Mouse (Mus musculus) embryonic facial prominence, embryonic 12.5 days (tissue): Measurements from ENCODE around the gene Gm10134. TPM values are rescaled to one million over a fixed set of nuclear protein-coding genes. Genes with fewer than 3 reads are reported as not detected.

ENCODE experiments used
- ATAC-seq: fragments of 200-750 bp; cut with Nextera tagmentation; 2 replicates; pipeline ENCODE4 v1.8.0; 2017; ENCODE audit not compliant: insufficient number of reproducible peaks, insufficient read depth, low FRiP score, low TSS enrichment
- H3K27ac ChIP-seq: fragments of 300-500 bp; sonication (generic); 2 replicates; pipeline ENCODE4 v1.5.1; 2016; ENCODE audit warnings: mild to moderate bottlenecking
- H3K27me3 ChIP-seq: fragments of 300-500 bp; sonication (generic); 2 replicates; pipeline ENCODE4 v1.6.1; 2016; ENCODE audit warnings: mild to moderate bottlenecking, moderate library complexity
- H3K36me3 ChIP-seq: fragments of 300-500 bp; sonication (generic); 2 replicates; pipeline ENCODE4 v1.6.1; 2016; ENCODE audit warnings: mild to moderate bottlenecking
- H3K4me1 ChIP-seq: fragments of 300-500 bp; sonication (generic); 2 replicates; pipeline ENCODE4 v1.6.1; 2016
- H3K4me2 ChIP-seq: fragments of 300-500 bp; sonication (generic); replicated peaks from 2 replicates; pipeline ENCODE4 v1.6.1; 2016; ENCODE audit warnings: mild to moderate bottlenecking, moderate library complexity
- H3K4me3 ChIP-seq: fragments of 300-500 bp; sonication (generic); 2 replicates; pipeline ENCODE4 v1.5.1; 2016; ENCODE audit warnings: mild to moderate bottlenecking
- H3K9ac ChIP-seq: fragments of 300-500 bp; sonication (generic); 2 replicates; pipeline ENCODE4 v1.6.1; 2016; ENCODE audit warnings: mild to moderate bottlenecking, moderate library complexity
- H3K9me3 ChIP-seq: fragments of 300-500 bp; sonication (generic); 2 replicates; pipeline ENCODE4 v1.6.1; 2016; ENCODE audit warnings: mild to moderate bottlenecking, moderate library complexity
- WGBS: fragments of 180-500 bp; shearing (Covaris S2); methylation state at CpG from one replicate; pipeline ENCODE4 v1.1.7; 2016; 5-methylcytosine and 5-hydroxymethylcytosine counted together
- polyA plus RNA-seq: library from polyadenylated mRNA; unstranded; fragments of >200 nt; fragmentation: Nextera tagmentation; extraction: Ambion mirVana; gene quantifications from 2 replicates; pipeline ENCODE4 v1.2.1, GENCODE M21; 2016

Gene Gm10134
- polyA plus RNA-seq, 1 experiment from 2014 or later, result 0.87 TPM

DNA sequence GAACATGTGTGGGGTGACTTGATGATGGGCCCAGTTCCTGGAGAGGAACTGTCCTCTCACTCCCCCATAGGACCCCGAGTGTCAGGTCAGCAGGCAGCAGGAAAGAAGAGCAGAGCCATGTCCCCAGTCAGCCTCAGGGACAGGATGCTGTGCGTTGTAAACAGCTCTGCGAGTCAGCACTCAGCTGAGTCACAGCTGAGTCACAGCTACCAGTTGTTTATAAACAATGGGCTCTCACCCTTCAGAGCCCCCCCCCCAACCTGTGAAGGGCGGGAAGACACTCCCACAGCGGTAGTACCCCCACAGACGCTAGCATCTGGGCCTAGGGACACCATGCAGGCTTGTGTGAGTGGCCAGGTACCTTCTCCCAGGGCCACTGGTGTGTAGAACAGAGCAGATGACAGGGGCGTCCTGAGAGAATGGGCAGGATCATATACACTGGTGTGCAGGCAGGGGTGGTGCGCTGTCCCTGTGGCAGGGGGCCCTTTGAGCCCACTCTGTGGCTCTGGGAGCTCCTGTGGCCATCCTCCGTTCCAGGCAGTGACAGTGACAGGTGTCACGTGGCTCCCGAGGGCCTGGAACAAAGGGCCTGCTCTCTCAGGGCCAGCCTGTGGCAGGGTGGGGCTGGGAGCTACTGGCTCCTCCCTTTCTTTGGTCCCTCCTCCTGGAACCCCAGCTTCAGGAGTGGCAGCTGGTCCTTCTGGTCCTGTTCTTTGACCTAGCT, 19.5 kb downstream of the Gm10134 start:
- H3K27me3 ChIP-seq, result no peaks in the 10 kb centered on the region
- ATAC-seq, result peak; percentile 47; the same call in 1 of the 2 replicates
- 0 out of 2 replicates have a peak overlapping the region, but pooled peaks have one; percentile 31 for H3K9ac ChIP-seq
- 16% methylated on average over 11 of the region's 11 CpGs for WGBS
- 0 out of 2 replicates have a peak, but pooled peaks cover 9% of the 10 kb centered on the region for H3K36me3 ChIP-seq
- H3K27ac ChIP-seq, result peak overlapping the region; percentile 73
- no peaks in the 10 kb centered on the region for H3K9me3 ChIP-seq
- H3K4me3 ChIP-seq, result no peak overlapping the region
- peaks cover 51% of the 10 kb centered on the region for H3K4me1 ChIP-seq
- H3K4me2 ChIP-seq, result no peak overlapping the region

DNA sequence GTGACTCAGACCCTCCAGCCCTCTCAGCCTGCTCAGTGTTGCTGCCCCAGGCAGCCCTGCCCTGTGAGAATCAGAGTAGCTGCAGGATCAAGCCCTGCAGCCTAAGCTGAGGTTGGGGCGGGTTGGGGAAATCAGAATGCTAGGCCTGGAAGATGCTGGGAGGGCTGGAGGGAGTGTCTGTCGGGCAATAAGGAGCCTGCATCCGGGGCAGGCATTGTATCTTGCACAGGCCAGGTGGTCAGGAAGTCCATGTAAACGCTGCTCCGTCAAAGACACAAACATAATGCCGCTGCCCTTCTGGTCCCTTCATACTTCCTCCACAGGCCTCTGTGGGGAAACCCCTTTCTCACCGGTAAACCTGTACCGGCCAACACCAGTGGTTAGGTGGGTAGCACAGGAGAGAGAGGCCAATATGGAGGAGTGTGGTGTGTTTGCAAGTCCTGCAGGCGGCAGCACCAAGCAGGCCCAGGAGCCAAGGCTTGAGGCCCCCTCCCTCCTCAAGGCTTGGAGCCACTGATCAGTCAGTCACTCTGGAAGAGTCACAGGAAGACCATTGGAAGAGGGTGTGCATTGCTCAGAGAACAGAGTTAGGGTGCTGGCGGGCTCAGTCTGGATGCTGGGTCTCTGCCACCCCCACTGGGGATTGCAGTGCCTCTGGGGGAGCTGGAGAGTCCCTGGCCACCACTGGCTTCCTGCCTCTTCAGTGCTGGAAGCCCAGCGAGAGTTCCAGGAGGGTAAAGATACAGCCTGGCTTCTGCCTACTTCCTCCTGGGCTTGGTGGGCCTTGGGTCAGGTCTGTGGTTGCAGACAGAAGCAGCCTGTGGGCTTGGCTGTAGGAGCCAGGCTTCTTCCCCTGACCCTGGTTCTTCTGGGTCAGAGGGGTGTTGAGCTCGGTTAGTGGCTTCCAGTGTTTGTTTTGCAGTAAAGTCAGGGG, 20.3 kb downstream of the Gm10134 start:
- Histone ChIP-seq H3K9me3 (no peaks in the 10 kb centered on the region), H3K36me3 (0 out of 2 replicates have a peak, but pooled peaks cover 9% of the 10 kb centered on the region), H3K4me2 (no peak overlapping the region), H3K4me1 (peaks cover 54% of the 10 kb centered on the region), H3K4me3 (no peak overlapping the region), H3K9ac (peak overlapping the region; percentile 36; the same call in 1 of the 2 replicates), H3K27me3 (no peaks in the 10 kb centered on the region), H3K27ac (peak overlapping the region; percentile 73)
- ATAC-seq, result no peak
- 44% methylated on average over 12 of the region's 12 CpGs for WGBS

- Histone ChIP-seq H3K4me1 (peaks cover 62% of the 10 kb centered on the region), H3K4me2 (no peak overlapping the region), H3K36me3 (0 out of 2 replicates have a peak, but pooled peaks cover 1% of the 10 kb centered on the region), H3K9ac (no peak overlapping the region), H3K4me3 (no peak overlapping the region), H3K9me3 (no peaks in the 10 kb centered on the region), H3K27me3 (no peaks in the 10 kb centered on the region), H3K27ac (no peak overlapping the region)
- WGBS, result 85% methylated on average over 20 of the region's 20 CpGs
- ATAC-seq, result no peak
Observed at GRCm38 (mm10) chr2:28527436-28528353, 21.8 kb downstream of the Gm10134 start.

- no peaks in the 10 kb centered on the region for H3K27me3 ChIP-seq
- no peaks in the 10 kb centered on the region for H3K36me3 ChIP-seq
- H3K4me3 ChIP-seq, result no peak overlapping the region
- H3K9me3 ChIP-seq, result no peaks in the 10 kb centered on the region
- no peak overlapping the region for H3K27ac ChIP-seq
- 80% methylated on average over 7 of the region's 7 CpGs for WGBS
- ATAC-seq, result no peak
- no peak overlapping the region for H3K4me2 ChIP-seq
- H3K4me1 ChIP-seq, result peaks cover 68% of the 10 kb centered on the region
- peak overlapping the region; percentile 21; the same call in 1 of the 2 replicates for H3K9ac ChIP-seq
Observed at GRCm38 (mm10) chr2:28528354-28528730, 22.4 kb downstream of the Gm10134 start.

GRCm38 (mm10) chr2:28529856-28530255, 24.0 kb downstream of the Gm10134 start:
- Histone ChIP-seq H3K9me3 (no peaks in the 10 kb centered on the region), H3K27ac (no peak overlapping the region), H3K4me2 (no peak overlapping the region), H3K4me3 (no peak overlapping the region), H3K9ac (no peak overlapping the region), H3K27me3 (no peaks in the 10 kb centered on the region), H3K4me1 (peaks cover 75% of the 10 kb centered on the region), H3K36me3 (no peaks in the 10 kb centered on the region)
- no peak for ATAC-seq
- 64% methylated on average over 4 of the region's 4 CpGs for WGBS

- no peaks in the 10 kb centered on the region for H3K36me3 ChIP-seq
- WGBS, result 60% methylated on average over 7 of the region's 7 CpGs
- no peak for ATAC-seq
- peaks cover 75% of the 10 kb centered on the region for H3K4me1 ChIP-seq
- H3K9me3 ChIP-seq, result no peaks in the 10 kb centered on the region
- H3K9ac ChIP-seq, result no peak overlapping the region
- no peak overlapping the region for H3K4me2 ChIP-seq
- no peak overlapping the region for H3K27ac ChIP-seq
- H3K4me3 ChIP-seq, result no peak overlapping the region
- no peaks in the 10 kb centered on the region for H3K27me3 ChIP-seq
Observed at GRCm38 (mm10) chr2:28530311-28530710, 24.4 kb downstream of the Gm10134 start.

GRCm38 (mm10) chr2:28532938-28533771, 27.3 kb downstream of the Gm10134 start:
- peak overlapping the region; percentile 81 for H3K4me2 ChIP-seq
- H3K27me3 ChIP-seq, result no peaks in the 10 kb centered on the region
- H3K9me3 ChIP-seq, result no peaks in the 10 kb centered on the region
- peak overlapping the region; percentile 94 for H3K27ac ChIP-seq
- H3K9ac ChIP-seq, result peak overlapping the region; percentile 75
- H3K4me3 ChIP-seq, result peak overlapping the region; percentile 60
- H3K36me3 ChIP-seq, result no peaks in the 10 kb centered on the region
- H3K4me1 ChIP-seq, result peaks cover 84% of the 10 kb centered on the region
- peak; percentile 87 for ATAC-seq
- 3% methylated on average over 40 of the region's 49 CpGs for WGBS

GRCm38 (mm10) chr2:28533901-28534435, 28.1 kb downstream of the Gm10134 start:
- H3K4me1 ChIP-seq, result peaks cover 85% of the 10 kb centered on the region
- WGBS, result 45% methylated on average over 7 of the region's 7 CpGs
- peak overlapping the region; percentile 94 for H3K27ac ChIP-seq
- peak overlapping the region; percentile 81 for H3K4me2 ChIP-seq
- no peaks in the 10 kb centered on the region for H3K36me3 ChIP-seq
- peak overlapping the region; percentile 75 for H3K9ac ChIP-seq
- H3K9me3 ChIP-seq, result no peaks in the 10 kb centered on the region
- ATAC-seq, result no peak
- no peaks in the 10 kb centered on the region for H3K27me3 ChIP-seq
- H3K4me3 ChIP-seq, result peak overlapping the region; percentile 60

GRCm38 (mm10) chr2:28534436-28535262, 28.8 kb downstream of the Gm10134 start:
- Histone ChIP-seq H3K4me1 (peaks cover 85% of the 10 kb centered on the region), H3K4me3 (peak overlapping the region; percentile 60), H3K9me3 (no peaks in the 10 kb centered on the region), H3K27ac (peak overlapping the region; percentile 94), H3K4me2 (peak overlapping the region; percentile 81), H3K36me3 (no peaks in the 10 kb centered on the region), H3K27me3 (no peaks in the 10 kb centered on the region), H3K9ac (peak overlapping the region; percentile 52)
- WGBS, result 17% methylated on average over 11 of the region's 11 CpGs
- ATAC-seq, result peak; percentile 64; the same call in 1 of the 2 replicates

DNA sequence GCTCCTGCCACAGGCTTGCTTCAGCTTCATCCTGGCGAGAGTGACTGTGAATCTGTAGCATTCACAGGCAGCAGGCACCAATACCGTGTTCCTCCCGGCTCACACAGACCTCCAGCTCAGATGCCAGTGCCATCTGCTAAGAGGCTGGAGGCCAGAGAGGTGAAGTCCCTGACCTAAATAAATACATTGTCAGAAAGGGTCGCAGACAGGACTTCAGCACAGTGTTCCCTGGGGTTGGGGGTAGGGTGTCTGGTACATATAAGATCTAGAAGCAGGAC, 29.3 kb downstream of the Gm10134 start:
- Histone ChIP-seq H3K36me3 (peaks cover 2% of the 10 kb centered on the region; the same call in 1 of the 2 replicates), H3K27me3 (no peaks in the 10 kb centered on the region), H3K4me3 (peak overlapping the region; percentile 60), H3K4me1 (peaks cover 85% of the 10 kb centered on the region), H3K4me2 (peak overlapping the region; percentile 81), H3K9ac (peak overlapping the region; percentile 52), H3K27ac (peak overlapping the region; percentile 94), H3K9me3 (no peaks in the 10 kb centered on the region)
- WGBS, result 11% methylated on average over 4 of the region's 4 CpGs
- no peak for ATAC-seq
